Mouse (Mus musculus): ENCODE measurements around the gene Dnajb6.

The Dnajb6 gene

DNA sequence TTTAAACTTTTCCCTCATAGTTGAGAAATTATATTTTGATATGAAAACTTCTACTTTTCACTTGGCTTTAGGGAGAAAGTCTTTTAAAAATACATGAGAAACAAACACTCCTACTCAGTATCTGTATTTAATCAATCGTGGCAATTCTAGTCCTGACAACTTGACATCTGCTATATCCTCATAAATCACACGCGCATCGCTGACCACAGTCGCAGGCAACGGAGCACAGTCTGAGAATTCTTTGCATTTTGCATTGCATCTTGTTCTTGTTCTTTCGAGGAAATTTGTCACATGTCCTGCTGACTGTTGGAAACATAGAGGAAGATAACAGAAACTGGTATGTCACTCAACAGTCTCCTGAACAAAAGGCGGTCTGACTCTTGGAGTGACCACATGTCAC is 116.9 kb downstream of the Dnajb6 start:
- no peak for DNase-seq (ENCODE audit: low spot score)

DNA sequence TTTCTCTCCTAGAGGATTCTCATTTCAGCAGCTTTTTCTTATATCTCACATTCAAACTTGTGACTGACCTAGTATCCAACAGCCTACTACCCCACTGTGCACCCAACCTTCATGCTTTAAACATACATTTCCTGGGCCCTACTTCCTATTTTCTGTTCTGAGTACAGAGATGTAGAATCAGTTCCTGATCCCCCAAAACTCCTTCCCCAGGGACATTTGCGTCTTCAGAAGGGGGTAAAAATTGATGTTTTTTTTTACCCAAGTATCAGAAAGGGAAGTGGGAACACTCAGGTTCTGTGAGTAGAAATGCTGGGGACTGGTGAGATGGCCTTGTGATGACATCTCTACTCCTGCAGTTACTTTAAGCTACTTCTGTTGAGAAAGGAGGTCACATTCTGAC is 117.5 kb downstream of the Dnajb6 start:
- no peak for DNase-seq (ENCODE audit: low spot score)

DNA sequence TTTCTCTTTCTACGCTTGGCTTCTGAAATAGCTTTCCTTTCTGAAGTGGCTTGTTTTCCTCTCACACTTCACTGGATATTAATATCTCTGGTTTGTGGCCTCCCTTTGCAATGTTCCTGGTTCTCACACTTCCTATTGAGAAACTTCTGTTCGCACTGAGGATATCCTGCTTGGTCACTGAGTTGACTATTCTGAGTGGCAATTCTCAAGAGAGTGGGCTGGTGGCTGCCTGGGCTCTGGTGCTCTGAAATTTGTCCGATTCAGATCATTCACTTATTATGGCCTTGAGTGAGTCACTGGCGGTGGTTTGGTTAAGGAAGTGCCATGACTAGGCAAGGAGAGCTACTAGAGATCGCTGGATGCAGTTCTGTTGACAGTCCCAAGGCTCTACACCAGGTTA is 118.9 kb downstream of the Dnajb6 start:
- DNase-seq (ENCODE audit: low spot score), result no peak

DNA sequence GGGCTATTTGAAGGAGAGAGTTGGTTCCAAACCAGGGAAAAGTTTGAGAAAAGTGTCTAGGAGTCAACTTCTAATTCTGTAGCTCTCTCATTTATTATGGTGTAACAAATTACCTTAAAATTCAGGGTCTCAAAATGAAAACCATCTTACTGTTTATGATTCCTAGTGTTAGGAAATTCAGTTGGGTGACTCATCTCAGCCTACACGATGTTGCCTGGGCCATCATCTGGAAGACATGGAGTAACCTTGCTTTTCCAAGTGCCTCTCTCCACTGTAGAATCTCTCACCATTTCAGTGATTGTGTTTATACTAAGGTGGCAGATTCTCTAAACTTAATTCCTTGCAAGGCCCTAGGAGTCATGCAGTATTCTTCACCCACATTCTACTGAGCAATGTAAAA is 119.5 kb downstream of the Dnajb6 start:
- DNase-seq (ENCODE audit: low spot score), result no peak

DNA sequence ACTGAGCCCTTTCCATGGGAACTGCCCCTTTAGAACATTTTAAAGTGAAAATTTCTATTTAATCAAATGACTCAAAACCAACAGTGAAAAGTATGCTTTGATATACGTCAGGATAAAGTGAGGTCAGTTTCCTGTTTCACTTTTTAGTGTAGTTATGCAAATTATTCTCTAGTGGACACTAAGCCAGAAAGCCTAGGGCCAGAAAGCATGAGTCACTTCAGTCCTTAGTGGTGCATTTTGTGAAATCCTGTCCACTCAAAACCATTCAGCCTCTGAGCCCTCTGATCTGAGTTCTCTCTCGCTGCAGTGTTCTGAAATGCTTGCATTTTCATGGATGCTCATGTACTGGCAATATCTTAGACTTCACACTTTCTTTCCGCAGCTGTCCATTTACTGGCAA is 126.0 kb downstream of the Dnajb6 start:
- no peak for DNase-seq (ENCODE audit: low spot score)

DNA sequence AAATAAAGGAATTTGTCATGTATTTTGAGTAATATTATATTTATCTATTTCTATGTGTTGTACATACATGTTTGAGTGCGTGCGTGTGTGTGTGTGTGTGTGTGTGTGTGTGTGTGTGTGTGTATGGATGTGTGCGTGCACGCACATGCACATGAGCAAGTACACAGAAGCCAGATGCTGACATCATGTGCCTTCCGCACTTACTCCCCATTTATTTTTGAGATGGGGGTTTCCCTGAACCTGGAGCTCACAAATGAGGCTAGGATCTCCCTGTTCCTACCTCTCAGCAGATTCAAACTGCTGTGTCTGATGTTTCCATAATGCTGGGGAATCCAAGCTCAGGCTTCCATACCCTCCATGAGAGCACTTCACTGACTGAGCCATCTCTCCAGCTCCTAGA is 126.9 kb downstream of the Dnajb6 start:
- DNase-seq (ENCODE audit: low spot score), result no peak

DNA sequence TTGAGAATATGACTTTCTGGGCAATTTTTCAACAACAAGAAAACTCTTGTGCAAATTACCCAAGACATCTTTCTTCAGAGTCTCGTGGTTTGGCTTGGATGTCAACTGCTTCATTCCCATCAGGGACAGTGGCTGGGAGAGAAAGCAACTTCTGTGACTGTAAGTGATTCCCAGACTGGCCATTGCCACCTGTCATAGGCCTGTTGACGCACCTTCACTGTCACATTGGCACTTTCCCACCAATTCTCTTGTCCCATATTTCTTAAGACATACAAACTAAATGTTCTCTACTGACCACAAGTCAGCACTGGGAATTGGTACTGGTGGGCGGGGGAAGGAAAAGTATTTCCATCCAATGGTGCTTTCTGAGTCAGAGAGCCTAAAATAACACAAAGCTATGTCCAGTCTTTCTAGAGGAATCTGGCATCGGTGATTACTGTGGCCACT is 128.8 kb downstream of the Dnajb6 start:
- DNase-seq (ENCODE audit: low spot score), result no peak

DNA sequence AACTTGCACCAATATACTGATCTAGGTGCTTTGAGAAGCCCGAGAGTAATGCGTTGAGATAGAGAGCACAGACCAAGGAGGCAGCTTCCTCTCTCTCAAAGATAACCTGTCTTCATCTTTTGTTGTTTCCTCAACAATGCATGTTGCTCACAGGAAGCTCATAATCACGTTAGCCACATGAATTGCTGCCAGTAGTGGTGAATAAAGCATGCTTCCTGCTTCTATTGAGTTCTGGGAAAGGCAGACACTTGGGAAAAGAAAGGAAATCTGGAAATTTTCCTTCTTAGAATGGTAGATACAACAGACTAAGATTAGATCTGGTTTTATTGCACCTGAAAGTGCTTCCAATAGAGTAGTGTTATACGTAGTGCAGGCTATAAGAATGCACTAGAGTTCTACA is 129.5 kb downstream of the Dnajb6 start:
- DNase-seq (ENCODE audit: low spot score), result no peak
